Mouse (Mus musculus) T-helper 2 cell (primary cell): ENCODE results near the gene Zfp738.
"Not testable (repeated sequence)": the region's sequence is repeated elsewhere in the genome, so short reads cannot be mapped to it uniquely, and the experiment has no call there.

ENCODE experiments used
- in situ Hi-C: fragments of 300-600 bp; cut with MboI, MseI; formaldehyde crosslinking; loops from one replicate; pipeline ENCODE4 v1.15.1; 2025; ENCODE audit warnings: high pct_unique_total_duplicates

Gene Zfp738

DNA sequence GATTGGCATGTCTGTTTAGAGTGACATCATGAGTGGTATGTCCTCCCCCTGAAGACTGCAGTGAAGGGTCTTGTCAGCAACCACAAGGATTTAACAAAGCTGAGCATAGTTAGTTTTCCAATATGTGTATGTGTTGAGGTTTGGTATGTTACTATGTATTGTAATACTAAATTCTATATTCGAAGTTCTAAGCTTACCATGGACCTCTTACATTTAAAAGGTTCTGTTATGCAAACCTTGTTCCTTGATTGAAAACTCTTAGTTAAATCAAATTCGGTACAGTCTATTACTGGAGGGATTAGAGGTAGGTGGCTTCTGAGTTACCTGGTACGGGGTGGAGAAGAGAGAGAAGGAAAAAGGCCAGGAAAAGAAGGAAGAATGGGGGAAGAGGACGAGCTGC is at the start of gene Zfp738:
TSS of gene Zfp738 (minus strand) at position 101 of the 400 bp plus-strand sequence.
- in situ Hi-C loops: loop anchor here (10.0 kb wide), 1 partner anchor 52 kb away; the partner anchor contains the start of genes Gm49345 and Zfp729a

DNA sequence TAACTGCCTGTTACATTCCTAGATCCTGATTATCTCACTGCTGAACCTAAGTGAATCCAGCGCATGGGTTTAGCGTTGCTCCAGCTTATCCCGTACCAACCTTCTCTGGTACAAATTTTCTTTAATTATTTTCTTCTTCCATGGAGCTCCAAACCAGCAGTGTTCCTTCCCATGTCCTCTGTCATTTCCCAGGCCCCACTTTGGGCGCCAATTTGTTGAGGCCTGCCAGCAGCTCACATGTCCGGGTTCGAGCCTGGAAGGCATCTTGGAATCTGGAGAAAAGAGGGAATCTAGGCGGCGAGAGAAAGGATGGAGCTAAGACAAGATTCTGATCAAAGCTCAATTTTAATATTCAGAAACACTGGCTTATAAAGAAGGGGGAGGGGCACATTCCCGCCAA is 47.5 kb upstream of the Zfp738 start:
- in situ Hi-C loops: not testable (repeated sequence)

DNA sequence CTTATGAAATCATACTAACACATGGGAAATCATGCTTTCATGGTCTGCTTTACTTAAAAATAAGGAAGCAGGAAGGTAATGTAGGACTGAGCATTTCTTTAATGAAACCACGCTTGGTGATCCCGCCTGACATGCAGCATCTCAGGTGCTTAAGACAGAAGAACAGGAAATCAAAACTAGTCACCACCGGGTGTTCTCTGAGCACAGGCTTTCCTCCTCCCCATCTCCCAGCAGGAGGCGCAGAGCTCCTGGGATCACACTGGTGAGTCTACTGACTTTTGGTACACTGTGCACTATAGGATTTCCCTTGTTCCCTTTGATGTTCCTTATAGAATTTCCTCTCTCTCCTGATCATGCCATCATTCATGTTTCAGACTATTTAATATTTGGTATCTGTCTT is 42.6 kb upstream of the Zfp738 start:
- in situ Hi-C loops: not testable (repeated sequence)

DNA sequence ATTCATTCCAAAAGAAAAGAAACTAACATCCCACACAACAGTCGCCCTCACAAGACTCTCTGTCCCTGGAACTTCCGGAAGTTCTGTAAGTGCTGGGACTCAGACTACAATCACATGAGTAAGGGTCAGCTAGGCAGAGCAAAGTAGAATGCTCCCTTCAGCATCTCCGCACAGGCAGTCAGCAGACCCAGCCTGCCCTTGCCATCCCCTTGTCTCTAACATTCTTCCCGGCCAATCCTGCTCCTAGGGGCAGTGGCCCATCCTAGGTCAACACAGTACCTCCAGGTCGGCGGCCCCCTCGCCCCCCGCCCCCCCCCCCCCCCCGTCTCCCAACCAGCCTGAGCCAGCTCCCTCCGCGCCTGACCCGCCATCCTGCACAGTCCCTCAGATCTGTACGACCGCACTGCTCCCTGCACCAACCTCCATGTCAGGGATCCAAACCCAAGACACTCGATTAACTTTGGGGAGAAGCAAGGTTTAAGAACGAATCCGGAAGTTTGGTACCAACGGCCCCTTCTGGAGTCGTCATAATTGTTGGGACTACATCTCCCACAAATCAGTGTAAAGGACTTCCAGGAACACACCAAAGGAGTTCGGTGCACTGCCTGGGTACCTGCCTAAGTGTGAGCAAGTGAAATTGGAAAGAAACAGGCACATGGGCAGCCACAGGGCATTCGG is 41.9 kb upstream of the Zfp738 start, which contains the start of gene Zfp65:
TSS of gene Zfp65 (minus strand) at position 533 of the 678 bp plus-strand sequence.
- in situ Hi-C loops: no loop called here

DNA sequence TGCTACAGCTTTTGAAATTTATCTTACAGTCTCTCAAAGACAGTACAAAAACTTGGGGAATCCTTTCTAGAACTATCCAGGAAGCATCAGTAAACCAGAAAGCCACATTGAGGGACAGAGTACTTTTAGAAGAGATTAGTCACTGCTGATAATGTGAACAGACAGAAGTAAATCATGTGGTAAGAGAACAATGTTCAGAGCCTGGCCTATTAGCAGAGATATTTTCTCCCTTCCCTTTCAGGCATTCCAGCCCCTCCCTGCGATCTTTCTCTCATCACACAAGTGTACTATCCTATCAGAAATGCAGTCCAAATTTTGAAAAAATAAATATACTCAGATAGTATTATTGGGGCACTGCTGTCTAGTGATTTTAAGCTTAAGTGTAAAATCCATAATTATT is 41.2 kb upstream of the Zfp738 start:
- in situ Hi-C loops: no loop called here

DNA sequence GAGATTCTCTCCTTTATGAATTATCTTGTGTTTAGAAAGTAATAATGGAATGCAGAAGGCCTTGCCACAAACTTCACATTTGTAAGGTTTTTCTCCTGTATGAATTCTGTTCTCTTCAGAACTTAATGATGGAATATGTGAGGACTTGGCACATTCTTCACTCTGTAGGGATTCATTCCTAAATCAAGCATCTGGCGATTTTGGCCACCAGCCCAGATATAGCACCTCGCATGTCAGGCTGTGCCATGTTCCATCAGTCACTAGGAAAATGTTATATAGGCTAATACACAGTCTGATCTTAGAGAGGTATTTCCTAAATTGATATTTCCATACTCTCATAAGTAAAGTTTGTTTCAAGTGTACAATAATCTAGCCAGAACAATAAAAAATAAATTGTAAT is 38.5 kb upstream of the Zfp738 start:
- in situ Hi-C loops: not testable (repeated sequence)

DNA sequence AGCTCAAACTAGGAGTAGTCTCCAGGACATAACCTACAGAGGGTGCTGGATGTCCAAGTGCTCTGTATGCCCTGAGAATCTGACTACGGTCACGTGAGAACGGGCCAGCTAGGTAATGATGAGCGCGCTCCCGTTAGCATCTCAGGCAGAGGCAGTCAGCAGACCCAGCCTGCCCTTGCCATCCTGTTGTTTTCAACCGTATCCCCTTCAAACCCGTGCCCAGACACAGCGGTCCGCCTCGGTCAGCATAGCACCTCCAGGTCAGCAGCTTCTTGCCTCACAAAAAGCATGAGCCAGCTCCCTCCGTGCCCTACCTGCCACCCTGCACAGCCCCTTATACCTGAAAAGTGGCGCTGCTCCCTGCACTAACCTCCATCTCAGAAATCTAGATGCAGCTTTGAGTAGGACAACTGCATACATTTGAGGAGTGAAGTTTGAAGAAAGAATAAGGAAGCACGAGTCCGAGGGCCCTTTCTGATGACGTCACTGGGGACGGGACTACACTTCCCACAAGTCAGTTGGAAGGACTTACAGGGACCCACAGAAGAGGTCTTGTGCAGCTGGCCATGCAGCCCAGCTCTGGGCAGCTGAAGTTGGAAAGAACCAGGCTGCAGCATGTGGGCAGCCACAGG is 37.1 kb upstream of the Zfp738 start:
- in situ Hi-C loops: no loop called here

DNA sequence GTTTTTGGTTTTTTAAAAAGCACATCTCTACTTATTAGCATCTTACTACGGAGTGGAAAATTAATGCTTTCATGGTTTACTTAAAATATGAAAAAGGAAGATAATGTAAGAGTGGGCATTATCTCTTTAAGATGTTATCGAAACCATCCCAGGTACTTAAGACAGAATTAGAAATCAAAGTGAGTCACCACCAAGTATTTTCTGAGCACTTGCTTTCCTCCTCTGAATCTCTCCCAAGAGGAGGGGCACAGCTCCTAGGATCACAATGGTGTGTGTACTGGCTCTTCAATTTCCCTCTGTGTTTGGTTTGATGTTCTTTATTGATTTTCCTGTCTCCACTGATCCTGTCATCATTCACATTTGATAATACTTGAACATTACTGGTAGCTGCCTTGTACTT is 3.0 kb downstream of the Zfp738 start:
- in situ Hi-C loops: loop anchor here (5.0 to 10.0 kb wide), 2 partner anchors 49 to 77 kb away; partner anchors contain the start of genes Gm49345, Zfp729a and Zfp729b

DNA sequence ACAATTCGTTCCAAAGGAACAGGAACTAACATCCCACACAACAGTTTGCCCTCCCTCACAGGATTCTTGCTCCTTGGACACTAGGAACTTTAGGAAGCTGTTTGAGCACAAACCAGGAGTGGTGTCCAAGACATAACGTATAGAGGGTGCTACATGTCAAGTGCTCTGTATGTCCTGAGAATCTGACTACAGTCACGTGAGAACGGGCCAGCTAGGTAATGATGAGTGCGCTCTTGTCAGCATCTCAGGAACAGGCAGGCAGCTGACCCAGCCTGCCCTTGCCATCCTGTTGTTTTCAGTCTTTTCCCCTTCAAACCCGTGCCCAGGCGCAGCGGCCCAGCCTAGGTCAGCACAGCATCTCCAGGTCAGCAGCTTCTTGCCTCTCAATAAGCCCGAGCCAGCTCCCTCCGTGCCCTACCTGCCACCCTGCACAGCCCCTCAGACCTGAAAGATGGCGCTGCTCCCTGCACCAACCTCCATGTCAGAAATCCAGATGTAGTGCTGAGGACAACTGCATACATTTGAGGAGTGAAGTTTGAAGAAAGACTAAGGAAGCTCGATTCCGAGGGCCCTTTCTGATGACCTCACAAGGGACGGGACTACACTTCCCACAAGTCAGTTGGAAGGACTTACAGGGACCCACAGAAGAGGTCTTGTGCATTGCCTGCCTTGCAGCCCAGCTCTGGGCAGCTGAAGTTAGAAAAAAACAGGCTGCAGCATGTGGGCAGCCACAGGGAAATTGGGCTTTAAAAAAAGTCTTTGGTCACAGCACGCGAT is 3.7 kb downstream of the Zfp738 start:
- in situ Hi-C loops: loop anchor here (5.0 to 10.0 kb wide), 2 partner anchors 48 to 76 kb away; partner anchors contain the start of genes Gm49345, Zfp729a and Zfp729b

DNA sequence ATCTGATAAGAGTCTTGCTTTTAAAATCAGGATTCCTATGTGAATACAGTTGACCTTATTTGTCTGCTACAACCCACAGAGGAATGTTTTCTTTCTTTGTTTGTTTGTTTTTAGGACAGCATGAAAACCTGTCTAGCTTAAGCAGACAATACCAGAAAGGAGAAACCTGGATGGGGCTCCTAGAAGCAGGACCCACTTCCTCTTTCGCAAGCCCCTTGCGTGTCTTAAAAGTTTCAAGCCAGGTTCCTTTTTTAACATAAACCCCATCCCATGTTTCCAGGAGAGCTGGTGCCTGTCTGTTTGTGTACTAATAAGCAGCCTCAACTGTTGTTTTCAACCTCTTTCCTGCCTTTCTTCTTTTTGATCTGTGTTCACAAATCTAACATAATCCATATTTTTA is 12.0 kb downstream of the Zfp738 start:
- in situ Hi-C loops: no loop called here

DNA sequence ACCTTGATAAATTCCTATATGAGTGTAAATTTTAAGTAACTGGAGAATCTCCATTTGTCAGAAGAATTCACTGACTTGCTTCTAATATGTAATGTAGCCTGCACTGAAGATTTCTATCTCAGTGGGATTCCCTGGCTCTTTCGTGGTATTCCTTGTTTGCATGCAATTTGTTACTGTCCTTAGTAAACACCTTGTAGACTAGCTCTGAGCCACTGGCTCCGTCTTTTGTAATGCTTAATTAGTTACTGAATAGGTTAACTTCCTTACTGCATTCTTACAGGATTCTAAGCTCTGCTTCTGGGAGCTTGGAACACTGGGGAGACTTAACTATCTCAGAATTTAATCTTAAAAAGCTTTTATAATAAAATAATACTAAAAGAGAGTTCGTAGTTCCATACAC is 34.4 kb downstream of the Zfp738 start:
- in situ Hi-C loops: no loop called here

DNA sequence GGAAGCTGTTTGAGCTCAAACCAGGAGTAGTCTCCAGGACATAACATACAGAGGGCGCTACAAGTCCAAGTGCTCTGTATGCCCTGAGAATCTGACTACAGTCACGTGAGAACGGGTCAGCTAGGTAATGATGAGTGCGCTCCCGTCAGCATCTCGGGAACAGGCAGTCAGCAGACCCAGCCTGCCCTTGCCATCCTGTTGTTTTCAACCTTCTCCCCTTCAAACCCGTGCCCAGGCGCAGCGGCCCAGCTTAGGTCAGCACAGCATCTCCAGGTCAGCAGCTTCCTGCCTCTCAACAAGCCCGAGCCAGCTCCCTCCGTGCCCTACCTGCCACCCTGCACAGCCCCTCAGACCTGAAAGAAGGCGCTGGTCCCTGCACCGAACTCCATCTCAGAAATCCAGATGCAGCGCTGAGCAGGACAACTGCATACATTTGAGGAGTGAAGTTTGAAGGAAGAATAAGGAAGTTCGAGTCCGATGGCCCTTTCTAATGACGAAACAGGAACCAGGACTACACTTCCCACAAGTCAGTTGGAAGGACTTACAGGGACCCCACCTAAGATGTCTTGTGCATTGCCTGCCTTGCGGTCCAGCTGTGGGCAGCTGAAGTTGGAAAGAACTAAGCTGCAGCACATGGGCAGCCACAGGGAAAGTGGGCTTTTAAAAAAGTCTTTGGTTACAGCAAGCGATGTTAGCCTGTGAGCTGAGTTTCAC is 49.4 kb downstream of the Zfp738 start, which contains the start of the genes Gm49345 and Zfp729a:
TSS of gene Gm49345 (minus strand) at position 476 of the 714 bp plus-strand sequence.
TSS of gene Zfp729a (minus strand) at position 498 of the 714 bp plus-strand sequence.
- in situ Hi-C loops: loop anchor here (10.0 kb wide), 1 partner anchor 47 kb away; the partner anchor contains the start of gene Zfp738

DNA sequence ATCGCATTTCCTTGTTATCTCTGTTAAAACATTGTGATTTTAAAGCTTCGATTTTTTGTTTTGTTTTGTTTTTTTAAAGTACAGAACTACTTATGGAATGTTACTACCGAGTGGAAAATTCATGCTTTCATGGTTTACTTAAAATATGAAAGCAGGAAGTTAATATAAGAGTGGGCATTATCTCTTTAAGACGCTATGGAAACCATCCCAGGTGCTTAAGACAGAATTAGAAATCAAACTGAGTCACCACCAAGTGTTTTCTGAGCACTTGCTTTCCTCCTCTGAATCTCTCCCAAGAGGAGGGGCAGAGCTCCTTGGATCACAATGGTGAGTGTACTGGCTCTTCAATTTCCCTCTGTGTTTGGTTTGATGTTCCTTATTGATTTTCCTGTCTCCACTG is 76.8 kb downstream of the Zfp738 start:
- in situ Hi-C loops: no loop called here

DNA sequence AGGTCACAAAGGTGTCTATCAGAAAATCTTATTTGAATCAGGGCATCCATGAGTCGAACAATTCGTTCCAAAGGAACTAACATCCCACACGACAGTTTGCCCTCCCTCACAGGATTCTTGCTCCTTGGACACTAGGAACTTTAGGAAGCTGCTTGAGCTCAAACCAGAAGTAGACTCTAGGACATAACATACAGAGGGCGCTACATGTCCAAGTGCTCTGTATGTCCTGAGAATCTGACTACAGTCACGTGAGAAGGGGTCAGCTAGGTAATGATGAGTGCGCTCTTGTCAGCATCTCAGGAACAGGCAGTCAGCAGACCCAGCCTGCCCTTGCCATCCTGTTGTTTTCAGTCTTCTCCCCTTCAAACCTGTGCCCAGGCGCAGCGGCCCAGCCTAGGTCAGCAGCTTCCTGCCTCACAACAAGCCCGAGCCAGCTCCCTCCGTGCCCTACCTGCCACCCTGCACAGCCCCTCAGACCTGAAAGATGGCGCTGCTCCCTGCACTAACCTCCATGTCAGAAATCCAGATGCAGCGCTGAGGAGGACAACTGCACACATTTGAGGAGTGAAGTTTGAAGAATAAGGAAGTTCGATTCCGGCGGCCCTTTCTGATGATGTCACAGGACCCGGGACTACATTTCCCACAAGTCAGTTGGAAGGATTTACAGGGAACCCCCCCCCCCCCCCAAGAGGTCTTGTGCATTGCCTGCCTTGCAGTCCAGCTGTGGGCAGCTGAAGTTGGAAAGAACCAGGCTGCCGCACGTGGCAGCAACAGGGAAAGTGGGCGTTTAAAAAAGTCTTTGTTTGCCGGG is 77.6 kb downstream of the Zfp738 start, which contains the start of gene Zfp729b:
TSS of gene Zfp729b (minus strand) at position 642 of the 811 bp plus-strand sequence.
- in situ Hi-C loops: loop anchor here (5.0 kb wide), 1 partner anchor 73 kb away; no protein-coding TSS in a partner anchor
